Mouse (Mus musculus) spleen, adult 2 months (tissue): Measurements from ENCODE around the gene Espn.

Experiments used
- CTCF ChIP-seq: fragments of 200-500 bp; IDR thresholded peaks from 2 replicates; pipeline ENCODE4 v1.5.1; 2011; ENCODE audit warnings: mild to moderate bottlenecking, inconsistent platforms; ENCODE audit not compliant: insufficient read depth, insufficient read length, insufficient replicate concordance; ENCODE audit errors: extremely low read depth
- POLR2A ChIP-seq: fragments of 200-500 bp; IDR thresholded peaks from 2 replicates; pipeline ENCODE4 v1.6.1; 2011; ENCODE audit warnings: low read depth, low read length, inconsistent platforms

- no peak for TF ChIP-seq CTCF
- no peak for TF ChIP-seq POLR2A
Measured at GRCm38 (mm10) chr4:152125161-152126025, 26.8 kb downstream of the Espn start.
